Mouse (Mus musculus): ENCODE data around the gene Slc11a1.

GRCm38 (mm10) chr1:74341898-74342297 lies 33.1 kb upstream of the Slc11a1 start:
- TF ChIP-seq CTCF (IDR thresholded peaks at IDR 0.05; ENCODE audit: insufficient read depth, low read depth, low read length) (no peak), POLR2A (IDR thresholded peaks at IDR 0.05; ENCODE audit: insufficient read depth, low read depth, low read length) (no peak)
